Mouse (Mus musculus): ENCODE measurements at regions not wholly inside any gene's neighbourhood (a gene's known extent, or its start where the extent isn't known, plus 50 kb on each side); places are given as distances from the start of the nearest gene placed in this dataset.

DNA sequence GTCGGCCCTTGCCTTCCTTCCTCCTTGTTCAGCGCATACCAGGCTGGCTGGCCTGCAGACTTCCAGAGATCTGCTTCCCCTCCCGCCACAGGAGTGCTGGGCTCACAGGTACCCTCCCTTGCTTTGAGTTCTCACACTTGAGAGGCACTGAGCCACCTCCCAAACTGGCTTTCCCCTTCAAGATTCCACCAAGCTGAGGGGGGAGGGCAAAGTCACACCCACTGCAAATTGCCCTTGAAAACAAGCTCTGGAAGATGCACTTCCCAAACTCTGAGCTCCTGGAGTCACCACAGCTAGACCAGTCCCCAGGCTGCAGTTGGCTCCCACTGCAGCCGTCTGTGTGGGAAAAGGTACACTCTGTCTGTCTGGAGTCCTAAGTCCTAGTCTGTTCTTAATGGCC is 142.1 kb upstream of the Slc22a12 start:
- DNase-seq (ENCODE audit: low read depth, low spot score): no peak

DNA sequence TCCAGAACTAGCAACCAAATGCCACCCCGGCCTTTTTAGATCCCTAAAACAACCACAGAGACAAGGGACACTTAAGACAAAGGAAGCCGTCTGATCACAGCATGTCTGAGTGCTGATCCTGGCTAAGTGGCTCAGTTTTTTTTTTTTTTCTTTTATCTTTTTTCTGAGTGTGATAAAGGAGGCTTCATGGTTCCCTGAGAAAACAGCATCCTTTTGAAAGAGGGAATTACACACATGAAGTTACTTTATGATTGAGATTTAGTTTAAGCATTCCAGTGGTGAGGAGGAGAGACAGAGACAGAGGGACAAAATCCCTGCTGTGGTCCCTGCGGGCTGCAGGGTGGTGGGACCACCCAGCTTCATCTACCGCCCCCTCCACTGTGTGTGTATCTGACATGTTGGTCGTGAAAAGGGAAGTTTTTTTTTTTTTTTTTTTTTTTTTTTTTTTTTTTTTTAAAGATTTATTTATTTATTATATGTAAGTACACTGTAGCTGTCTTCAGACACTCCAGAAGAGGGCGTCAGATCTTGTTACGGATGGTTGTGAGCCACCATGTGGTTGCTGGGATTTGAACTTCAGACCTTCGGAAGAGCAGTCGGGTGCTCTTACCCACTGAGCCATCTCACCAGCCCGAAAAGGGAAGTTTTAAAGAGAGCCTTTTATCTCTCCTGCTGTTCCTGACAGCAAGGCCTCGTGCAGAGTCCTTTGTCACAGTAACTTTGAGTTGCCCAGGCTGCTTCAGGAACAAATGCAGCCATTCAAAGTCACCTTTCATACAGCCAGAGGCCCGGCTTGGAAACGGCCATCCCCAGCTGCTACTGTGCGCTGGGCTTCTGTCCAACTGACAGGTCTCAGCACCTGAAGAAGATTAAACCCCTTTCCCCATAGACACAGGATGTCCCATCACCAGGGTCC is 136.8 kb upstream of the Slc22a12 start:
- no peak for DNase-seq (ENCODE audit: low read depth, low spot score)

DNA sequence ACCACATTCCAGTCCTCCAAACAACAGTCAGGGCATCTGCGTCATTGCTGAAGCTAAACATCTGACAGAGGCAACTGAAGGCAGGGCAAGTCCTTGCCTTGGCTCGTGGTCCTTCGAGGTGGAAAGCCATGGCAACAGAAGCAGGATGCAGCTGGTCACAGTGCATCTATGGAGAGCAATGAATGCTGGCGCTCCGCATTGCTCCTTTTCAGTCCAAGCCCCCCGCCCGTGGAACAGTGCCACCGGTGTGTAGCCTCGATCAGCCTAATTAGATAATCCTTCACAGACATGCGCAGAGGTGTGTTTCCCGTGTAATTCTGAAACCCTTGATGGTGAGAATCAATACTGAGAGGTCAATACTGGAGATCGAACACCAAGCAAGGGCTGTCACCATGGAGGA is 134.7 kb upstream of the Slc22a12 start:
- DNase-seq (ENCODE audit: low read depth, low spot score): no peak

DNA sequence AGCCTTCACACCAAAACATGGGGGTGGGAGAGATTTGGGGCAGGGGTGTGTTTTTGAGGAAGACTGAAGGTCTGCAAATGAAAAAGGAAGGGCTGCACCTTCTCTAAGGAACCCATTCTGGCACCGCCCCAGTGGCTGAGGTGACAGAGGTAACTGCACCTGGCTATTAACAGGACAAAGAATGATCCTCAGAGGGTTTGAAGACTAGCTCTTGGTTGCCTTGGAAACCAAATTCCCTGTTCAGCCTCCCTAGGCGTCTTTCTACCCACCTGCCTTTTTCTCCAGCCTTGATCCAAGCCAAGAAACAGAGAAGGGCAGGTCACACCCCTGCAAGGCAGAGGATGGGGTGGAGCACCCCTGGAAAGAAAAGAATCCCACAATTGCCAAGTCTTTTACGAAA is 132.8 kb upstream of the Slc22a12 start:
- no peak for DNase-seq (ENCODE audit: low read depth, low spot score)

DNA sequence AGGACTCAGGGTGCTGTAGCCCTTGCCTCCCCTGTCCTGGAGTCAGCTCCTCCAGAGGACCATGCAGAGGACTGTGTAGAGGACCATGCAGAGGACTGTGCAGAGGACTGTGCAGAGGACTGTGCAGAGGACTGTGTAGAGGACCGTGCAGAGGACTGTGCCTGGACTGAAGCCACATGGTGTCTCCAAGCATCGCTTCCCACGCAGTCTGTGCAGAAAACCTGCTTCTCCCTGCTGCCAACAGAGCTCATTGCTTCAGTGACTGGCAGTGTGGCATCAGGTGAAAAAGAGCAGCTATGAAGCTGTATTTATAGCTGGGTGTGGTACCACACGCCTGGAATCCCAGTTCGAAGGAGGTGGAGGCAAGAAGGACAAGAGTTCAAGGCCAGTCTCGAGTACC is 128.9 kb upstream of the Slc22a12 start:
- DNase-seq (ENCODE audit: low read depth, low spot score): no peak

DNA sequence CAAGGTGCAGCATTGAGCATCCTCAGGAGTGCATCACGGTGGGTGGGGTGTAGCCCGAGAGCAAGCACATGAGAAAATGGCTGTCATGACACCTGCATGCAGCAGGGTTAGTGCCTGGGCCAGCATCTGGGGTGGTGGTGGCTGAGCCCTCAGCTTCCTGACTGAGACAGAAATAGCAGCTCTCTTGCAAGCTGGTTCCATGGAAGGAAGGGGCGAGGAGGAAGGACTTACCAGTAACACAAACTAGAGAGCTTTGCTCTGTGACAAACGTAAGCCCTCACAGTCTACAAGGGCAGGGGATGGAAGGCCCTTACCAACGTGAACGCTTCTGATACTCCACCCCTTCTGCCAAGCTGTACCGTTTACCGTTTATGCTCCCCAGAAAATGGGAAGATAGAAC is 127.0 kb upstream of the Slc22a12 start:
- DNase-seq (ENCODE audit: low read depth, low spot score): no peak

DNA sequence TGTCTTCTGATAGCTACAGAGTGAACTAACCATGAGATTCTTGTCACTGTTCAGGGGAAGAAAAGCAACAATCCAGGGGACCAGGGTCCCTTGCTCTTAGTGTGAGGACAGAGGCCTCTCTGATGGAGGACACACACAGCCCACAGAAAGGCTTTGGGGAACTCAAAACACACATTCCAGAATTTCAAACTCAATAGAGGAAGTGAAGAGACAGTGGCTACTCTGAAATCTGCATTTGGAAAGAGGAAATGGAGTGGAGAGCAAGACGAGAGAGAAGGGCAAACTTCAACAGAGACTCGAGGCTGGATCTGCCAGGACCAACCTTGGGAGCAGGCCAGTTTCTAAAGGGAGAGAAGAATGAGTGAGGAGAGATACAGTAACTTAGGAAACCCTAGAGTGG is 125.7 kb upstream of the Slc22a12 start:
- no peak for DNase-seq (ENCODE audit: low read depth, low spot score)

DNA sequence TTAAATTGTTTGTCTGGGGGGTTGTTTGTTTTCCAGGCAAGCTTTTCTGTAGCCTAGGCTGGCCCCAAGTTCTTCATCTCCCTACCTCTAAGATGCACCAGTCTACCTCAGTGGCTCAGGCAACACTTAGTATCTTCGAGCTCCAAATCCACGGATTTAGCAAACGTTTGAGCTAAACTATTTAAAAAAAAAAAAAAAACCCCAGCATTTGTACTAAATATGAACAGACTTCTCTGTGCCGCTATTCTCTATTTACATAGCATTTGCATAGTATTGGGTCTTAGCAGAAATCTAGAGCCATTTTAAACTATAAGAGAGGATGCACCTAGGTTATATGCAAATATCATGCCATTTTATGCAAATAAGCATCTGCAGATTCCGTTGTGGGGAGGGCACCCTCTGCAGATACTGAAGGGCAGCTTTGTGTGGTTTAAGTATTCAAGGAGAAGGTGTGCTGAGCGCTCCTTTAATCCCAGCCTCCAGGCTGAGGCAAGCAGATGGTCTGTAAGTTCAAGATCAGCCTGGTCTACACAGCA is 123.4 kb upstream of the Slc22a12 start:
- no peak for DNase-seq (ENCODE audit: low read depth, low spot score)

DNA sequence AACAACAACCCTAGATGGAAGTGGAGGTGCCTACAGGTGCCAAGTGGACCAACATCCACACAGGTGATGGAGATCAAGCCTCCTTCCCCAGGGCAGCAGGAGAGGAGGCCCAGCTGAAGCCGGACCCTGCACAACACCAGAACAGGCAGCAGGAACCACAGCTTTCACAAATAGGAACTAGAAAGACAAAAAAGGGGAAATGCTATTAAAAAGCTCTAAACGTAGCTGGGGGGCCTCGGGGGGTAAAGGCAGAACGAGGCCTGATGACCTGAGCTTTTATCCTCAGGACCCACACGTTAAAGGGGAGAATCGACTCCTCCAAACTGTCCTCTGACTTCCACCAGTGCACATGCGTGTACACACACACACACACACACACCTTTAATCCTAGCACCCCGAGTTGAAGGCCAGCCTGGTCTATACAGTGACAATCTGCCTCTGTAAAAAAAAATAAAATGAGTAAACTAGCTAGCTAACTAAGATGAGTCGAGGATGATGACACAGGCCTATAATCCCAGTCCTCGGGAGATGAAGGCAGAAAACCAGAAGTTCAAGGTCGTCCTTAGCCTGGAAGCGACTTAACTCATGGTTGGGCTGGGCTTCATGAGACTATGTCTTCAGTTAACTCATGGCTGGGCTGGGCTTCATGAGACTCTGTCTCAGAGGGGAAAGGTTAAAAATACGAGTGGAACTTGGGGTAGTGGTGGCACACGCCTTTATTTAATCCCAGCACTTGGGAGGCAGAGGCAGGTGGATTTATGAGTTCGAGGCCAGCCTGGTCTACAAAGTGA is 122.6 kb upstream of the Slc22a12 start:
- no peak for DNase-seq (ENCODE audit: low read depth, low spot score)

DNA sequence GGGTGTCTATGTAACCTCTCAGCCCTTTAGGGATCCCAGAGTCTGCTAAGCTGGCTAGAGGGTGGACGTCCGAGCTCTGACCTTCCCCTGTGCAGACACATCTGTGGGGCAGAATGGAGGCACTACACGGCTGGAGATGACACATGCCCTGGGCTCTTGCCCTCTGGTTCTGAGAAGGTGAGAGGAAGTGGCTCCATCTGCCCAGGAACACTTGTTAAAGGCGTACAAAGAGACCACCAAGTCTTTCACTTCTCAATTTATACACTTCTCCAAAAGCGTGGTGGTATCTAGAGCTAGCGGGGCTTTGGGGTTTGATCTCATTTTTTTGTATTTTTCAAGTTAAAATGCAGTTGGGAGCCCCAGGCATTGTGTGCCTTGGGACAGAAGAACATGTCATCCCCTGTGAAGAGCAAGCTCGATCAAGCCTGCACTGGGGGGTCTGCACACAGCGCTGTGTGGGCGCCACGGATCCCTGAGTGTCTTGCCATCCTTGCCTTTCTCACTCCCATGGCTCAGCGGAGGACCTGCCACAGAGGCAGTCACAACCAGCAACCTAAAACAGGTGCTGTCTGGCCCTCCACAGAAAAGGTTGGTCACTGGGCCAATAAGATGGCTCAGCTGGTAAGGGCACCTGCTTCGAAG is 121.6 kb upstream of the Slc22a12 start:
- no peak for DNase-seq (ENCODE audit: low read depth, low spot score)

DNA sequence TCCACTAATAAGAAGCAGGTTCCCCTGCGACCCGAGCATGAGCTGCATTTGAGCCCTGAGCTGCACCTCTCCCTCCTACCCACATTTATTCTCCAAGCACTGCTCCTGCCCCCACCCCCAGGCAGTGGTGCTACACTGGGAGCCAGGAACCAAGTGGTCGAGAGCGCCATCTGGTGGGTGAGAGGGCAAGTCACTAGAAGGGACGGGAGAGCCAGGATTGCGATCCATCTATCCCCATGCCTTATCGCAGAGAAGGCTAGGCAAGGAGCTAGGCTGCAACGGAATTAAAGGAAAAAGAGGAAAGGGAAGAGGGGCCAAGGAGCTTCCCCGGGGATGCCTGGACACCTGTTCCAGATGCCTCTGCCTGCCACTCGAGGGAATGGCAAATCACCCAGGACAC is 120.6 kb upstream of the Slc22a12 start:
- peak; percentile 60 for DNase-seq (ENCODE audit: low read depth, low spot score)

DNA sequence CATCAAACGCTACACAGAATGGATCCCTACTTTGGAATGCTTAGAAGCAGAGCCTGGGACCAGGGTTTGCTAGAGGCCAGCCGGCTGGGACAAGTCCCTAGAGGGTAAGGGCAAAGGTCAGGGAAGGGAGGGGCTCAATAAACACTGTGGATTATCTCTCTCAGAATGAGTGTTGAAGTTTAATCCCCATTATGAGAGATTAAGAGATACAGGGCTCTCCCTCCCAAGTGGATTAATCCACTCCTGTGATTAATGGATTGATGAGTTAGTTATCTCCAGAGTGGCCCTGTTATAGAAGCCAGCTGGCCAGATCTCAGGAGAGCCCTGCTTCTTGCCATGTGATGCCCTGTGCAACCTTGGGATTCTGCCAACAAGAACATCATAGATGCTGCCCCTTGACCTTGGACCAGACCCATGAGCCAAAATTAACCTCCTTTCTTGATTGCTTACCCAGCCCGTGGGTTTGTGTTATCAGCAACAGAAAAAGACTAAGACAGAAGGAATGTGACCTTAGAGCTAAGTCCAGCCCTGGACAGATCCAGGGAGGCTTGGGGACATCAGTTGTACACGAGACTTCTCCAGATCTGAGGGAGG is 119.6 kb upstream of the Slc22a12 start:
- DNase-seq (ENCODE audit: low read depth, low spot score): no peak

DNA sequence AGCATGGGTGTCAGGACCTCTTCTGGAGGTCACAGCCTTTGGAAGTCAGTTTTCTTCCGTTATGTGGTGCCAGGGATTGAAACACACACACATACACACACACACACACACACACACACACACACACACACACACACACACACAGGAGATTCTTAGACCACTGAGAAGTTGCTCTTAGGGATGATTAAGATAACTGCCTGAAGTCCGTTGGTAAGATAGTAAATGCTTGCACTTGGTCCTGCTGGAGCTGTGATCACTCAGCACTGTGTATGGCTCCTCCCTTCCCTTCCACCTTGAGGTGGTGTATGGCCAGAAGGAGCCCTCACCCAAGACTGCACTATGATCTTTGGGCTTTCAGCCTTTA is 118.7 kb upstream of the Slc22a12 start:
- DNase-seq (ENCODE audit: low read depth, low spot score): no peak

DNA sequence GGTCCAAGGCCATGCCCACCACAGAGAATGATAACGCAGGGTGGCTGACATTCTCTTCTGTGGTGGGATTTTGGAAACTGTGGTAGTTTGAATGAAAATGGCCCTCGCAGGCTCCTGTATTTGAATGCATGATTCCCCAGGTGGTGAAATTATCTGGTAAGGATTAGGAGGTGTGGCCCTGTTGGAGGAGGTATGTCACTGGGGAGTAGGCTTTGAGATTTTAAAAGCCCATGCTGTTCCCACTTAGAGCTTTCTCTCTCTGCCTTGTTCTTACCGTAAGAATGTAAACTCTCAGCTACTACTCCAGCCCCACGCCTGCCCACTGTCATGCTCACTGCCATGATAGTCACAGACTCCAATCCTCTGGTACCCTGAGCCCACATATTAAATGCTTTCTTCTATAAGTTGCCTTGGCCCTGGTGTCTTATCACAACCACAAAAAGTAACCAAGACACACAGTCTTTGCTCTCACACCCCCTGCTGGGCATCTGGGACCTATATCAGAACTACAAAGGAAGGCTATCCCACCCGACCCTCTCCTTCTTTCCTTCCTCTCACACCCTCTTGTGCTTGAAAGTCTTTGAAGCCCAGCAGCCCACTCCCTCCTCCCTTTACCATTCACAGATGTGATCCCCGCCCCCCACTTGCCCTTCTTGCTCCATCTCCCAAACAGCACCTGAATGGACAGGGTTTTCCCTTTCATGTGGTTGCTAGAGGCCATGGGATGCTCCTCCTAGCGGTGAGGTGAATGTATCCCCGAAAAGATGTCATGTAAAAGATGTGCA is 118.1 kb upstream of the Slc22a12 start:
- DNase-seq (ENCODE audit: low read depth, low spot score): no peak

DNA sequence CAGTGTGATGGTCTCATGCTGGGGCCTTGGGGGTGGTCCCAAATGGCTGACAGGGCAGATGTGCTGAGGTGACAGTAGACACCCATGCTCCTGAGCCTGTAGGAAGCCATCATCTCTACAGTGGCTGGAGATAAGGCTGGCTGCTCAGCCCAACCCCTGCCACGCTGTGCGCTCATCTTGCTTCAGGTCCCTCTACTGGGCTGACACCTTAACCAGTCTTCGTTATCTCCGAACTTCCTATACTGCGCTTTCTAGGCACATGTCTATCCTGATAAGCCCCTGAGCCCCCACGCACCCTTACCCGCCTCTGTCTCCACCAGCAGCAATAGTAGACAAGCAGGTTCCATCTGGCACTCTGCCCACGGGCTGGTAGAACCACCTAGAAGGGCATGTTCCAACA is 117.3 kb upstream of the Slc22a12 start:
- no peak for DNase-seq (ENCODE audit: low read depth, low spot score)

DNA sequence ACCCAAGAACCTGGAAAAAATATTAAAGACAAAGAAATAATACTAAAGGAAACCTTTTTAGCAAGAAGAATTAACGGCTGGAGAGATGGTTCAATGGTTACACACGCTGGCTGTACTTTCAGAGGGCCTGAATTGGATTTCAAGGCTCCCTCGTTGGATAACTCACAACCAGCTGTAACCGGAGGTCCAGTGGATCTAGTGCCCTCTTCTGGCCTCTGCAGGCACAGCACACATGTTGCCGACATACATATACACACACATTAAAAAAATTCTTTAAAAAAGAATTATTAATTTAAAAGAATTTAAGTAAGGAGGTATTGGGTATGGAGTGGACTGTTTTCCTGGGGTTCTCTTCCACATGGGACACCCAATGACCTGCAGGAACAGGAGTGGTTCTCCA is 111.7 kb upstream of the Slc22a12 start:
- no peak for DNase-seq (ENCODE audit: low read depth, low spot score)

DNA sequence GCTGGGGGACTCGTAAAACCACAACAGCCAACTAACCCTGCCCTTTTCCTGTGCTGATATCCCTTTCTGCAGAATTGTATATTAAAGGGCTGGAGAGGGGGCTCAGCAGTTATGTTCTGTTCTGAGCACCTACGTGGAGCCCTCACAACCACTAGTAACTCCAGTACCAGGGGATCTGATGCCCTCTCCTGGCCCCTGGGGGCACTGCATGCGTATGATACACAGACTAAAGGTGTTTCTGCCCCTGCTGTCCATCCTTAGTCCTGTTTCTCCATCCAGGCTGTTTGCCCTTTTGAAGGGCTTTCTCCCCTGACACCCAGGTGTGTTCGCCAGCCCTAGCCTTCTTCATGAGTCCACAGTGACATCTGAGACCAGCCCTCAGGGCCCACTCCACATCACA is 109.9 kb upstream of the Slc22a12 start:
- no peak for DNase-seq (ENCODE audit: low read depth, low spot score)

DNA sequence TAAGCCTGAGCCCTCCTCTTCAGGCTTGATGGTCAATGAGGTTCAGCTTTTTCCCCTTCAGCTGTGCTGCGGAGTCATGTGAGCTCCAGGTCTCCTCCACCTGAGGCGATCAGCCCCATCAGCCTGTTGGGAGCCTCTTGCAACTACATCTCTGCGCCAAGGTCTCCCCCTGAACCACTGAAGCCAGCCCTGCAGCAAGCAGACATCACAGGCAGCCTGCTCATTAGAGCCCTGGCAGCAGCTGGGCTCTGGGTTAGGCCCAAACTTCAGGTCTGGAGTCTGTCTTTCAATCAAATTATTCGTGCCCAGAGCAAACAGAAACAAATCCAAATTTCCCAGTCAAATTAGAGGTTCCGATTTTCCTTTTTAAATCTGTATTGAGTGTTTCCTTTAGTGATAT is 108.4 kb upstream of the Slc22a12 start:
- no peak for DNase-seq (ENCODE audit: low read depth, low spot score)

DNA sequence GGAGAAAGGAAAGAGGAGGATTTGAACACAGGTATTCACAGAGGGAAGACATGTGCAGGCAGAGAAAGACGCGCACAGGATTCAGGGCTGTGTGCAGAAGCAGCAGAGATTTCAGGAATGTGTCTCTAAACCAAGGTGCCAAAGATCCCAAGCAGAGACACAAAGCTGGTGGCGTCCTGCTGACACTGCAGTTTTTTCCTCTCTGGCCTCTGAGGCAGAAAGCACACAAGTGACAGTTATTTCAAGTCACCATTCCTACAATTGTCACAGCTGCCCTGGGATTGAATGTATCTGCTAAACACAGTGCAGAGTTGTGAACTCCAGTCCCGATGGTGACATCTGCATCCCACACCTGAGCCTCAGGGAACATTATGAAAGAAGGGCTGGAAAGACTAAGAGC is 107.1 kb upstream of the Slc22a12 start:
- DNase-seq (ENCODE audit: low read depth, low spot score): no peak

DNA sequence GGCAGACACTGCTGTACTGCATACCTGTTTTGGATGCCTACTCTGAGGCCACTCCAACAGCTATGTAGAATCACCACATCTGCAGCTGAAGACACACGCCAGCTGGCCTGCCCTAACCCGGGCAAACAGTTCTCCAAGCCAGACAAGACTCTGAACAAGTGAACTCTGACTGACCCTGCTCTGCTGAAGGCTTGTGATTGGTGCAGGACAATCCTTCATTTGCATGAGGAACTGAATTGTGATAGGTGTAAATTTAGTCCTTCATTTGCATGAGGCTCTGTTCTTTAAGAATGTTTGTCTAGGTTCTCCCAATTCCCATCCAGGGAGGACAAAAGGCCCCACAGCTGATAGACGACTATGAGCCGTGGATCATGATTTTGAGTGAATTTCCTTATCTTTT is 104.9 kb upstream of the Slc22a12 start:
- DNase-seq (ENCODE audit: low read depth, low spot score): no peak

DNA sequence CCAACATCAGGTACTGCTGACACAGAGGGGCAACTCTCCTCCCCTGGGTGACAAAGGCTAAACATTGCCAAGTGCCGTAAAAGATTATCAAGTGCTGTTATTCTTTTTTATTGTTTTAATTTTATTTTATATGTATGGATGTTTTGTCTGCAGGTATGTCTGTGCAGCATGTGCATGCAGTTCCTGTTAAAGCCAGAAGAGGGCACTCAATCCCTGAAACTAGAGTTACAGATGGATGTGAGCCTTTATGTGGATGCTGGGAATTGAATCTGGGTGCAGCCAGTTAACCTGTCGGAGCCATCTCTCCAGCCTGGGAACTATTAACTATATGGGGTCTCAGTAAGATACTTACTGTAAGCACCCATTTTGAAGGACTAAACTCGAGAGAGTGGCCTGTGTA is 104.4 kb upstream of the Slc22a12 start:
- no peak for DNase-seq (ENCODE audit: low read depth, low spot score)
